Mouse (Mus musculus): Measurements from ENCODE around the gene Tcl1b1. TPM values are rescaled to one million over a fixed set of nuclear protein-coding genes. Genes with fewer than 3 reads are reported as not detected.
"Not testable (repeated sequence)": the region's sequence is repeated elsewhere in the genome, so short reads cannot be mapped to it uniquely, and the experiment has no call there.

The Tcl1b1 gene
- not detected in 2 replicates for polyA plus RNA-seq (2012; rRNA removed)

GRCm38 (mm10) chr12:105159390-105159789 lies at the start of gene Tcl1b1:
Tcl1b1 (plus strand) TSS chr12:105159690.
- DNase-seq = no peak
- TF ChIP-seq CTCF (IDR thresholded peaks at IDR 0.05; ENCODE audit: borderline replicate concordance, insufficient read depth, low read depth, low read length) (no peak), POLR2A (IDR thresholded peaks at IDR 0.05; ENCODE audit: borderline replicate concordance, insufficient read depth, low read length) (no peak)
- no peaks in the 10 kb centered on the region for H3K4me1 ChIP-seq (ENCODE audit: control insufficient read depth, insufficient read depth, low read length)
- H3K27me3 ChIP-seq (ENCODE audit: control insufficient read depth, insufficient read depth, low read length) = no peaks in the 10 kb centered on the region
- no peak within 1 kb of the TSS for H3K27ac ChIP-seq (ENCODE audit: insufficient read depth, low read length)
- WGBS = 86% methylated on average over 4 of the region's 4 CpGs
- no peak within 1 kb of the TSS for H3K4me3 ChIP-seq (replicated peaks; ENCODE audit: insufficient read depth, low read depth, low read length)

DNA sequence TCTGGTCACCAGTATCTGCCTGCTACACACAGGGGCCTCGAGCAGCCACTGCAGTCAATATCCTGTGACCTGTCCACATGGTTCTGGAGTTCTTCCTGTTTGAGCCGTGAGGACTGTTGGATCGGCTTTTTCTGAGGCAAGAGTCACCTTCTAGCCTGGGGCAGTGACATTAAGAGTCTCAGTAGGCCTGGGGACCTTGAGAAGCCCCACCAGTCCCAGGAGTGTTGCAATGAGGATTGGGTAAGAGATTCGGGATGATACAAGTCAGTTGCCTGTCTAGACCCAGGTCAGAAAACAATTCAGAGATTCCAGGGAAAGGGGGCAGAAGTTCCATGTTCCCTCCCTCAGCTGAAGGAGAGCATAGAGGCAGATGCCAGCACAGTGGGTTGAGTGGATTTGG lies 49.7 kb upstream of the Tcl1b1 start:
- WGBS = 73% methylated on average over 4 of the region's 4 CpGs
- no peak overlapping the region for H3K27ac ChIP-seq (ENCODE audit: insufficient read depth, low read length)
- H3K27me3 ChIP-seq (ENCODE audit: control insufficient read depth, insufficient read depth, low read length) = no peaks in the 10 kb centered on the region
- no peak overlapping the region for H3K4me3 ChIP-seq (replicated peaks; ENCODE audit: insufficient read depth, low read depth, low read length)
- peaks cover 14% of the 10 kb centered on the region for H3K4me1 ChIP-seq (ENCODE audit: control insufficient read depth, insufficient read depth, low read length)
- no peak for DNase-seq
- TF ChIP-seq POLR2A (IDR thresholded peaks at IDR 0.05; ENCODE audit: borderline replicate concordance, insufficient read depth, low read length) = no peak
- no peak for TF ChIP-seq CTCF (IDR thresholded peaks at IDR 0.05; ENCODE audit: borderline replicate concordance, insufficient read depth, low read depth, low read length)

DNA sequence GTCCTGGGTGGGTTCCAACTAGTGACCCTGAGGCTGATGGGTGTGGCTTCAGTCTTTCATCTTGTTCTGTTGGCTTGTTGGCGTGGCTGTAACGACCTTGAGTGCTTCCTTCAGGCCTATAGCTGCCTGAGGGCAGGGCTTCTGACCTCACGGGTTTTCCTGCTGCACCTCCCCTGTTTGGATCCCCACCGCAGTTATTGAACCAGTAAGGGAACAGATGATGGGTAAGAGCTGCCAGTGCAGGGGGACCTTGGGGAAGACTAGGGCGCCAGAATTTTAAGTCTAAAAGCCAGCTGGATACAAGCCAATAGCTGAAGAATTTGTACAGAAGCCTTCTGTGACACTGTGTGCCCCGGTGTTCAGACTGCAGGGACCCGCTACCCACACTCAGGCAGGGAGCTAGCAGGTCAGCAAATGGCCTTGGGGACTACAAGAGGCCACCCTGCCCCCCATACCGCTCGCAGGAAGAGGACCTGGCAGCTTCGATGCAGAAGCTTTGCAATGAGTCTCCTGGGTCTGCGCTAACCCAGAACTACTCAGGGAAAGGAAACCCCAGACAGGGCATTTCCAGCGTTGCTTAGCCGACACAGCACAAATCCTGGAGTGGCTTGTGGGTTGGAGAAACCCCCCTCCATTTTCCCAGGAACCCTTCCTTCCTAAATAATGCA lies 47.0 kb upstream of the Tcl1b1 start:
- Histone ChIP-seq H3K27ac (ENCODE audit: insufficient read depth, low read length) (no peak overlapping the region), H3K27me3 (ENCODE audit: control insufficient read depth, insufficient read depth, low read length) (no peaks in the 10 kb centered on the region), H3K4me3 (replicated peaks; ENCODE audit: insufficient read depth, low read depth, low read length) (no peak overlapping the region), H3K4me1 (ENCODE audit: control insufficient read depth, insufficient read depth, low read length) (peaks cover 14% of the 10 kb centered on the region)
- TF ChIP-seq POLR2A (IDR thresholded peaks at IDR 0.05; ENCODE audit: borderline replicate concordance, insufficient read depth, low read length) = no peak
- no peak for TF ChIP-seq CTCF (IDR thresholded peaks at IDR 0.05; ENCODE audit: borderline replicate concordance, insufficient read depth, low read depth, low read length)
- no peak for DNase-seq
- WGBS = 34% methylated on average over 13 of the region's 13 CpGs

- no peaks in the 10 kb centered on the region for H3K27me3 ChIP-seq (ENCODE audit: control insufficient read depth, insufficient read depth, low read length)
- DNase-seq = no peak
- 95% methylated on average over 1 of the region's 1 CpGs for whole genome bisulfite sequencing
These were observed 42.8 kb upstream of the Tcl1b1 start for GRCm38 (mm10) chr12:105116648-105117047.

DNA sequence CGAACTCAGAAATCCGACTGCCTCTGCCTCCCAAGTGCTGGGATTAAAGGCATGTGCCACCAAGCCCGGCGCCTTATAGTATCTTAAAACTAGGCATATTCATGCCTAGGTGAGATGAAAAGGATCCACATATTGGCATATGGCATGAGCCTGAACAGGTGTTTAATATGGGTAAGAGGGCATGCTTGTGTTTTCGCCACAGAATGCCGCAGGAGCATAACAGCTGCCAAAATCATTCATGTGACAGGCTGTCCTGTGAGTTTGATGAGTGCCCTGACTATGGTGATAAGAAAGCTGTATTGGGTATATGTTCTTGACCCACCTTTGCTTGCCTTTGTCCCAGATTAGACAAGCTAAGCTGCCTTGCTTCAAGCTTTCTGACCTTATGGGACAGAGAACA lies 34.1 kb upstream of the Tcl1b1 start:
- 77% methylated on average over 6 of the region's 6 CpGs for WGBS

More at GRCm38 (mm10) chr12:105116648-105117047, 42.8 kb upstream of the Tcl1b1 start:
- H3K4me1 ChIP-seq (ENCODE audit: control insufficient read depth, insufficient read depth, low read length) = no peaks in the 10 kb centered on the region
- no peak for TF ChIP-seq CTCF (IDR thresholded peaks at IDR 0.05; ENCODE audit: borderline replicate concordance, insufficient read depth, low read depth, low read length)
- TF ChIP-seq POLR2A (IDR thresholded peaks at IDR 0.05; ENCODE audit: borderline replicate concordance, insufficient read depth, low read length) = no peak
- H3K27ac ChIP-seq (ENCODE audit: insufficient read depth, low read length) = no peak overlapping the region
- H3K4me3 ChIP-seq (replicated peaks; ENCODE audit: insufficient read depth, low read depth, low read length) = no peak overlapping the region

DNA sequence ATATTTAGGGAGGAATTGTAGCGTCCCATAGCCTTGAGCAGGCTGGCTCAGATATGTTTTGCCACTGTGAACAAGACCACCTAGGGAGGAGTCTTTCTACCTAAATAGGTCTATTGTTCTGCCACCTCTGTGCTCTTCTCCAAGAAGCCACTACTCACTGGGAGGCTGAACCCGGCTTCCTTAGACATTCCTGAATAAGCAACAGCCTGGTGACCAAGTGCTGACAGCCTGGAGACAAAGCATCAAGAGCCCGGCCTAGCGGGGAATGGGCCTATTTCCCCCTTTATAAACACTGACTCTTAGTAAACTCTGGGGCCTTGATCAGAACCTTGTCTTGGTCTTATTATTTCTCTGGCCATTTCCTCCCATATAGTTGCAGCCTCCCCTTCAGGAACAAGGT lies 33.0 kb upstream of the Tcl1b1 start:
- no peak for DNase-seq
- no peak overlapping the region for H3K27ac ChIP-seq (ENCODE audit: insufficient read depth, low read length)
- no peaks in the 10 kb centered on the region for H3K4me1 ChIP-seq (ENCODE audit: control insufficient read depth, insufficient read depth, low read length)
- WGBS = 68% methylated on average over 4 of the region's 4 CpGs
- TF ChIP-seq CTCF (IDR thresholded peaks at IDR 0.05; ENCODE audit: borderline replicate concordance, insufficient read depth, low read depth, low read length) = no peak
- no peak for TF ChIP-seq POLR2A (IDR thresholded peaks at IDR 0.05; ENCODE audit: borderline replicate concordance, insufficient read depth, low read length)
- H3K27me3 ChIP-seq (ENCODE audit: control insufficient read depth, insufficient read depth, low read length) = no peaks in the 10 kb centered on the region
- no peak overlapping the region for H3K4me3 ChIP-seq (replicated peaks; ENCODE audit: insufficient read depth, low read depth, low read length)

More for the DNA sequence above, 34.1 kb upstream of the Tcl1b1 start:
- no peak for DNase-seq
- Histone ChIP-seq H3K27ac (ENCODE audit: insufficient read depth, low read length) (no peak overlapping the region), H3K4me3 (replicated peaks; ENCODE audit: insufficient read depth, low read depth, low read length) (no peak overlapping the region), H3K4me1 (ENCODE audit: control insufficient read depth, insufficient read depth, low read length) (no peaks in the 10 kb centered on the region), H3K27me3 (ENCODE audit: control insufficient read depth, insufficient read depth, low read length) (no peaks in the 10 kb centered on the region)
- TF ChIP-seq POLR2A (IDR thresholded peaks at IDR 0.05; ENCODE audit: borderline replicate concordance, insufficient read depth, low read length) (no peak), CTCF (IDR thresholded peaks at IDR 0.05; ENCODE audit: borderline replicate concordance, insufficient read depth, low read depth, low read length) (no peak)

- WGBS = 89% methylated on average over 2 of the region's 2 CpGs
- DNase-seq = no peak
- Histone ChIP-seq H3K4me1 (ENCODE audit: control insufficient read depth, insufficient read depth, low read length) (no peaks in the 10 kb centered on the region), H3K27ac (ENCODE audit: insufficient read depth, low read length) (no peak overlapping the region), H3K27me3 (ENCODE audit: control insufficient read depth, insufficient read depth, low read length) (no peaks in the 10 kb centered on the region), H3K4me3 (replicated peaks; ENCODE audit: insufficient read depth, low read depth, low read length) (no peak overlapping the region)
- TF ChIP-seq POLR2A (IDR thresholded peaks at IDR 0.05; ENCODE audit: borderline replicate concordance, insufficient read depth, low read length) (no peak), CTCF (IDR thresholded peaks at IDR 0.05; ENCODE audit: borderline replicate concordance, insufficient read depth, low read depth, low read length) (no peak)
These were observed 31.9 kb upstream of the Tcl1b1 start for GRCm38 (mm10) chr12:105127607-105128006.

GRCm38 (mm10) chr12:105129494-105130205 lies 29.8 kb upstream of the Tcl1b1 start:
- WGBS = 68% methylated on average over 3 of the region's 3 CpGs
- DNase-seq; H3K27me3 ChIP-seq (ENCODE audit: control insufficient read depth, insufficient read depth, low read length): not testable (repeated sequence)

DNA sequence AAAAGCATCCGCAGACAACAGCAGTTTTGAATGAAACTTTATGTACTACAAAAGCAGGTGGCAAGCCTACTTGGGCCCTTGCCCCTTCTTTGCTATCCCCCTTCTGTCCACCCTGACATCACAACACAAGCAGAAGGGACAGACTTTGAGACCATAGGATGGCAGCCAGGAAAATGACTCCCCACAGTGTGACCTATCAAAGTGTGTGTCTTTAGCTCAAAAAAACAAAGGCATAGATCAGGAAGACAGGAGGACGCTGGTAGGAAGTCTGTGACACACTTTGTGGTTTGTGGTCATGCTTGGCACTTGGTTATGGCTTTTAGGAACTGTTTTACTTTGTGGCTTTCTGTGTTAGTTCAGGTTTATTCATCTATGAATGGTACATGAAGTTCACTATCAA lies 25.3 kb upstream of the Tcl1b1 start:
- not testable (repeated sequence) for H3K4me3 ChIP-seq (replicated peaks; ENCODE audit: insufficient read depth, low read depth, low read length); H3K27me3 ChIP-seq (ENCODE audit: control insufficient read depth, insufficient read depth, low read length); H3K27ac ChIP-seq (ENCODE audit: insufficient read depth, low read length); H3K4me1 ChIP-seq (ENCODE audit: control insufficient read depth, insufficient read depth, low read length); DNase-seq
- 15% methylated on average over 2 of the region's 2 CpGs for WGBS

More at GRCm38 (mm10) chr12:105129494-105130205, 29.8 kb upstream of the Tcl1b1 start:
- H3K4me1 ChIP-seq (ENCODE audit: control insufficient read depth, insufficient read depth, low read length); H3K4me3 ChIP-seq (replicated peaks; ENCODE audit: insufficient read depth, low read depth, low read length); H3K27ac ChIP-seq (ENCODE audit: insufficient read depth, low read length): not testable (repeated sequence)

DNA sequence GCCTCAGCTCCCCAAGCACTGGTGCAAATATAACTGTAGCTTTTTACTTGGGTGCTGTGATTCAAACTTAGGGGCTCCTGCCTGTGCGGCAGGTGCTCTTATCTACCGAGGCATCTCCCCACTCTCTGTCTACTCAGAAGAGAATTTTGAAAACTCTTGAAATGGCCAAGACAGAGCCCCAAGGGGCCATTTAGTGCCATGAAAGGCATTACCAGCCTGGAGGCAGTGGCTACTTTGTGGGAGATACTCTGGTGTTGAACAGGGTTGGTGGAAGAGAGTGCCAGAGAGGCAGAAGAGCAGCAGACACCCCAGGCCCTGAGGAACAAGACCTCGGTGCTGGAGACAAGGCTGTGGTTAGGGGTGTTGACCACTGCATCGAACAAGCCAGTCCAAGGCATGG lies 24.7 kb upstream of the Tcl1b1 start:
- DNase-seq; H3K4me1 ChIP-seq (ENCODE audit: control insufficient read depth, insufficient read depth, low read length); H3K27me3 ChIP-seq (ENCODE audit: control insufficient read depth, insufficient read depth, low read length); H3K27ac ChIP-seq (ENCODE audit: insufficient read depth, low read length); H3K4me3 ChIP-seq (replicated peaks; ENCODE audit: insufficient read depth, low read depth, low read length): not testable (repeated sequence)
- 89% methylated on average over 4 of the region's 4 CpGs for WGBS

GRCm38 (mm10) chr12:105137729-105138128 lies 21.8 kb upstream of the Tcl1b1 start:
- not testable (repeated sequence) for H3K27ac ChIP-seq (ENCODE audit: insufficient read depth, low read length); H3K4me3 ChIP-seq (replicated peaks; ENCODE audit: insufficient read depth, low read depth, low read length); DNase-seq; H3K27me3 ChIP-seq (ENCODE audit: control insufficient read depth, insufficient read depth, low read length); H3K4me1 ChIP-seq (ENCODE audit: control insufficient read depth, insufficient read depth, low read length)
- 72% methylated on average over 1 of the region's 1 CpGs for WGBS
